Mouse (Mus musculus) kidney, embryonic 15.5 days (tissue): ENCODE data around the gene Cfap97d2. TPM values are rescaled to one million over a fixed set of nuclear protein-coding genes. Genes with fewer than 3 reads are reported as not detected.

Experiments
- ATAC-seq: fragments of 200-750 bp; cut with Nextera tagmentation; replicated peaks from 2 replicates; pipeline ENCODE4 v1.8.0; 2017; ENCODE audit warnings: moderate TSS enrichment; ENCODE audit not compliant: low FRiP score
- H3K27ac ChIP-seq: fragments of 300-500 bp; sonication (generic); 2 replicates; pipeline ENCODE4 v1.5.1; 2015; ENCODE audit warnings: mild to moderate bottlenecking, inconsistent platforms
- H3K27me3 ChIP-seq: fragments of 300-500 bp; sonication (generic); 2 replicates; pipeline ENCODE4 v1.6.1; 2015; ENCODE audit warnings: inconsistent platforms
- H3K36me3 ChIP-seq: fragments of 300-500 bp; sonication (generic); 2 replicates; pipeline ENCODE4 v1.6.1; 2015; ENCODE audit warnings: inconsistent platforms
- H3K4me1 ChIP-seq: fragments of 300-500 bp; sonication (generic); 2 replicates; pipeline ENCODE4 v1.6.1; 2015; ENCODE audit warnings: inconsistent platforms
- H3K4me2 ChIP-seq: fragments of 300-500 bp; sonication (generic); 2 replicates; pipeline ENCODE4 v1.6.1; 2015; ENCODE audit warnings: moderate library complexity, mild to moderate bottlenecking, inconsistent platforms
- H3K4me3 ChIP-seq: fragments of 300-500 bp; sonication (generic); replicated peaks from 2 replicates; pipeline ENCODE4 v1.5.1; 2015; ENCODE audit warnings: mild to moderate bottlenecking, inconsistent platforms
- H3K9ac ChIP-seq: fragments of 300-500 bp; sonication (generic); 2 replicates; pipeline ENCODE4 v1.6.1; 2015; ENCODE audit warnings: mild to moderate bottlenecking, inconsistent platforms
- H3K9me3 ChIP-seq: fragments of 300-500 bp; sonication (generic); replicated peaks from 2 replicates; pipeline ENCODE4 v1.6.1; 2016; ENCODE audit warnings: inconsistent platforms
- WGBS: fragments of 180-500 bp; shearing (Covaris S2); methylation state at CpG from one replicate; pipeline ENCODE4 v1.1.7; 2015; ENCODE audit warnings: mixed read lengths; 5-methylcytosine and 5-hydroxymethylcytosine counted together
- polyA plus RNA-seq: library from polyadenylated mRNA; unstranded; fragments of >200 nt; fragmentation: Nextera tagmentation; extraction: Ambion mirVana; gene quantifications from 2 replicates; pipeline ENCODE4 v1.2.1, GENCODE M21; 2015

Cfap97d2 gene
- polyA plus RNA-seq, 1 experiment from 2014 or later, result not detected

DNA sequence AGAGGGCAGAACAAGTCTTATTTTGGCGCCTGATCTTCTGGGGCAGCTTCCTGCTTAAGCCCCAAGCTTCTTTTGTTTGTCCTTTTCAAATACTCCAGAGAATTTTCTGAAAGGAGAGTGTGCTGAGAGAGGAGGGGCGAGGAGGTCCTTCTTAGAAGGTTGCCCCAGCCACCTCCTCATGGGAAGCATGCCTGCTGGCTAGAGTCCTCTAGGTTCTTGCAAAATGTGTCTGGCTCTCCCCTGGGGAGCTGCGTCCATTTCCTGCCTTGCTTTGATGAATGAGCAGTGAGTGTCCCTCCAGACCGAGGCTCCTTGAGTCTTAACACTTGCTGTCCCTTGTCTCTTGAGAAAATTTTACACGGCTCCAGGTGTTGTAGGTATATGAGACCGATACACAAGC, 17.2 kb upstream of the Cfap97d2 start:
- 50% methylated on average over 6 of the region's 6 CpGs for WGBS
- no peak overlapping the region for H3K9ac ChIP-seq
- H3K27me3 ChIP-seq, result 0 out of 2 replicates have a peak, but pooled peaks cover 4% of the 10 kb centered on the region
- no peak overlapping the region for H3K27ac ChIP-seq
- ATAC-seq, result no peak
- H3K9me3 ChIP-seq, result no peaks in the 10 kb centered on the region
- peaks cover 21% of the 10 kb centered on the region for H3K4me1 ChIP-seq
- no peak overlapping the region for H3K4me2 ChIP-seq
- no peaks in the 10 kb centered on the region for H3K36me3 ChIP-seq
- H3K4me3 ChIP-seq, result no peak overlapping the region

DNA sequence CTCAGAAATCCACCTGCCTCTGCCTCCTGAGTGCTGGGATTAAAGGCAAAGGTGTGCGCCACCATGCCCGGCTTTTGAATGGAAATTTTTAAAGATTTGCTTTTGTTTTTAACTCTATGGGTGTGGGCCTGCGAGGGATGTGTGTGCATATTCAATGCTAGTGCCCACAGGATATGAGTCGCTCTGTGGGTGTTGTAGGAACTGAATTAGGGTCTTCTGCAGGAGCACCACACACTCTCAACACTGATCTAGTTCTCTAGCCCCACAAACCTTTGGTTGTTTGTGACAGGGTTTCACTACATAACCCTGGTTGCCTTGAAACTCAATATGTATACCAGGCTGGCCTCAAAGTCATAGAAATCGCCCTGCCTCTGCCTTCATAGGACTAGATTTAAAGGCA, 16.4 kb upstream of the Cfap97d2 start:
- Histone ChIP-seq H3K9ac (no peak overlapping the region), H3K4me1 (peaks cover 12% of the 10 kb centered on the region), H3K9me3 (no peaks in the 10 kb centered on the region), H3K4me3 (no peak overlapping the region), H3K36me3 (no peaks in the 10 kb centered on the region), H3K4me2 (no peak overlapping the region), H3K27ac (no peak overlapping the region), H3K27me3 (0 out of 2 replicates have a peak, but pooled peaks cover 4% of the 10 kb centered on the region)
- WGBS, result 88% methylated on average over 5 of the region's 5 CpGs
- ATAC-seq, result no peak

DNA sequence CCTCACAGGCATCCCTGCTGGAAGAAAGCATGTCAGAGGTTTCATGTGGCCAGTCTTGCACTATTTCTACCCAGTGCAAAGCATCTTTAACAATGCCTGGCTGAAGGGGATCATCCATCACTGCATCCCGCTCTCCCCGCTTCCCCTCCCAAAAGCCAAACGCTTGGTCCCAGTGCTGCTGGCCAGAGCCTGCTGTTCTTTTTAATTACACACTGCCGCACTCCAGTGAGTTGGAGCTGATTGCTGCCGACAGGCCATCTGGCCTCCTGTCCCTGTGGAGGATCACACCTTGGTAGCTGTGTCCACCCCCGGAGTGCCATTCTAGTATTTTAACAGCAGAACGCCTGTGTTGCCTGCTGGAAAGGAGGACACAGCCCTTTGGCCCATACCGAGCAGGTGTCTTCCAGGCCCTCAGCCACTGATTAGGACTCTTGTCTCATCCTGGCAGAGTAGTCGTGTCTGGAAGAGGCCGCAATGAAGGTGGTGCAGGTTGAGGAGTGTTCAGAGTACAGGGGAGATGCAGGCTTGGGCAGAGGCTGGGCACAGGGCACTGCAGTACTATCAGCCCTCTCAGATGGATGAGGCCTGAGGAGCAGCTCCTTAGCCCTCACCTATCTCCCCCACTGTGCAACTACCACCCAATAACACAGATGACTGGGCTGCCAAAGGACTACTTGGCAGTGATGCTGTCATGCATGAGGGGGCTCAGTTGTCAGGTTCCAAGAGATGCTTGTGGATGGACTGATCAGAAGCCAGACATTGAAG, 13.2 kb upstream of the Cfap97d2 start:
- Histone ChIP-seq H3K4me2 (no peak overlapping the region), H3K27me3 (0 out of 2 replicates have a peak, but pooled peaks cover 4% of the 10 kb centered on the region), H3K9me3 (no peaks in the 10 kb centered on the region), H3K9ac (no peak overlapping the region), H3K27ac (no peak overlapping the region), H3K4me1 (peaks cover 14% of the 10 kb centered on the region), H3K36me3 (no peaks in the 10 kb centered on the region), H3K4me3 (no peak overlapping the region)
- 0 out of 2 replicates have a peak, but pooled peaks have one; percentile 20 for ATAC-seq
- 25% methylated on average over 10 of the region's 10 CpGs for WGBS

DNA sequence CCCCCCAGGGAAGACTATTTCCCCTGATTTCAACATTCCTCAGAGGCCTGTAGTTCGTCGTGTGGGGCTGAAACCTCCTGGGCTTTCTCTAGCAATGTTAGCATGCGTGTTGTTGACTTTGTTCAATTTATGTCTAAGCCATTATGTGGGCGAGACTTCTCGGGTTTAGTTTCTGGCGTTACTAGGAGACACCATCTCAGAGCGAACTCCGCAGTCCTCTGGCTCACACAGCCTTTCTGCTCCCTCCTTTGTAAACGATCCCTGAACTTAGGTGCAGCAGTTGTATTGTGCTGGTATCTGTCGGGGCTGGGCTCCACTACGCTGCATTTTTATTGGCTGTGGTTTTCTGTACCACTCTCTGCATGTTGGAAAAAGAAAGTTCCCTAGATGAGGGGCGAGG, 11.0 kb upstream of the Cfap97d2 start:
- no peak overlapping the region for H3K4me2 ChIP-seq
- no peak overlapping the region for H3K27ac ChIP-seq
- WGBS, result 28% methylated on average over 12 of the region's 12 CpGs
- no peaks in the 10 kb centered on the region for H3K9me3 ChIP-seq
- H3K4me1 ChIP-seq, result peaks cover 11% of the 10 kb centered on the region; the same call in 1 of the 2 replicates
- H3K27me3 ChIP-seq, result 0 out of 2 replicates have a peak, but pooled peaks cover 4% of the 10 kb centered on the region
- H3K36me3 ChIP-seq, result no peaks in the 10 kb centered on the region
- no peak overlapping the region for H3K9ac ChIP-seq
- H3K4me3 ChIP-seq, result no peak overlapping the region
- ATAC-seq, result no peak

DNA sequence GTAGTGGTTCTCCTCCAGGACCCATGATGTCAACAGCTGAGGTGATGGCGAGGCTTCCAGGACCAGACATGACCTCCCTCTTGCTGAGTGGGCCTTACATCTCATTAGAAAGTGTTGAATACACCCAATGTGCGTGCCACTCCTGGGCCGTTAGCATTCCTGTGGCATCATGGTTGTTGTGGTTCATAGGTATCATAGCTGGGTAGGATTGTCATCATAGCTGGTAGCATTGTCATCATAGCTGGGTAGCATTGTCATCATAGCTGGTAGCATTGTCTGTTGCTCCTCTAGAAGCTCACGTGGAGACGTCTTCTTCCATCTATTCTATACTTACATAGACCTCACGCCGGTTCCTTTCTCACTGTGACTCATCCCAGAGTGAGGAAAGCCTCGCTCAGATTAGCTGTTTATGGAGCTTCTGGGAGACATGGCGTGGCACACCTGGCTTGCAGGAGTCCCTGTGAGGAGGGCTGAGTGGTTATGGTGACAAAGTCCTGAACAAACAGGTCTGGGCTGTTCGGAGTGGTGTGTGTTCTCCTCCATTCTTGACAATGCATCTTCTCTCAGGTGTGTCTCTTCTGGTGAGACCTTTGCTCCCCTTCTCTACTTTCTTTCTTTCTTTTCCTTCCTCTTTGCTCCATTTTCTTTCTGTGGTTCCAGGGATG, 10.4 kb upstream of the Cfap97d2 start:
- 0 out of 2 replicates have a peak, but pooled peaks cover 4% of the 10 kb centered on the region for H3K27me3 ChIP-seq
- no peak overlapping the region for H3K4me2 ChIP-seq
- no peak overlapping the region for H3K27ac ChIP-seq
- 92% methylated on average over 10 of the region's 10 CpGs for WGBS
- no peak overlapping the region for H3K4me3 ChIP-seq
- no peak overlapping the region for H3K9ac ChIP-seq
- ATAC-seq, result no peak
- H3K9me3 ChIP-seq, result no peaks in the 10 kb centered on the region
- peaks cover 11% of the 10 kb centered on the region; the same call in 1 of the 2 replicates for H3K4me1 ChIP-seq
- H3K36me3 ChIP-seq, result no peaks in the 10 kb centered on the region

DNA sequence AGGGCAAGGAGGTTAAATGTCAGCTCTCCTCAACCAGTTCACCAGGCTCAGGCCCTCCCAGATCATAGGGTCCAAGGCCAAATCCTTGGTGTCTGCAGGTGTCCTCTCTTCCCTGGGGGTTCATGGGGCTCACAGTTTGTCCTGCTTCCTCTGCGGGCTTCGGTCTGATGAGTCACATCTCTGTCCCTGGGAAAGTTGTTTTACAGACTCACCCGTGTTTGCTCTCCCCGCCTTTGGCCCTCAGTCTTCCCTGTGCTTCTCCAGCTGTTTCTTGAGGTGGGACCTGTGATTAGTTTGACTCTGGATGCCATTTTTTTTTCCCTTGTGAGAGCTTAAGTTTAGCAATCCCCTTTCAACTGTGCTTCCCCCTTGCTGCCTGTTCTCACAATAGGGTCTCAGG, 9.5 kb upstream of the Cfap97d2 start:
- H3K27ac ChIP-seq, result no peak overlapping the region
- H3K9me3 ChIP-seq, result no peaks in the 10 kb centered on the region
- H3K4me1 ChIP-seq, result peaks cover 11% of the 10 kb centered on the region; the same call in 1 of the 2 replicates
- no peaks in the 10 kb centered on the region for H3K36me3 ChIP-seq
- no peak overlapping the region for H3K4me3 ChIP-seq
- 84% methylated on average over 4 of the region's 4 CpGs for WGBS
- H3K27me3 ChIP-seq, result 0 out of 2 replicates have a peak, but pooled peaks cover 4% of the 10 kb centered on the region
- no peak overlapping the region for H3K4me2 ChIP-seq
- no peak overlapping the region for H3K9ac ChIP-seq
- no peak for ATAC-seq

DNA sequence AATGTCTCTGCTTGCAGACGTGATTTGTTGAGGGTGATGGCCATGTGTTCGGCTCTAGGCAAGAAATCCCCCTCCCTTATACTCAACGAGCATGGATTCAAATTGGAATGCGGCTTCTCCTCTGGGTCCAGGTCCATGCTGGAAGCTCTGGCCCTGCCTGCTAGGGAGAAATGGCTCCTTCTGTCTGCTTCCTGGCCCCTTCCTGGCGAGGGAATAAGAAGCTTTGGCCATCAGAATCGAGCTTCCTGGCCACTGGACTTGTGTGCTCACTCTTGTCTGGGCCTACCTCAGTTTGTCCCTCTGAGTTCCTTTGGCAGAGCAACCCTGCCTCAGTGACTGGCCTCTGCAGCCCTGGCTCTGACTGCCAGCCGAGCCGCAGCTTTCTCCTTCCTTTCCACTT, 8.5 kb upstream of the Cfap97d2 start:
- WGBS, result 73% methylated on average over 8 of the region's 8 CpGs
- ATAC-seq, result no peak
- Histone ChIP-seq H3K9ac (no peak overlapping the region), H3K4me3 (no peak overlapping the region), H3K4me2 (no peak overlapping the region), H3K36me3 (no peaks in the 10 kb centered on the region), H3K27me3 (no peaks in the 10 kb centered on the region), H3K4me1 (peaks cover 13% of the 10 kb centered on the region; the same call in 1 of the 2 replicates), H3K27ac (no peak overlapping the region), H3K9me3 (no peaks in the 10 kb centered on the region)

DNA sequence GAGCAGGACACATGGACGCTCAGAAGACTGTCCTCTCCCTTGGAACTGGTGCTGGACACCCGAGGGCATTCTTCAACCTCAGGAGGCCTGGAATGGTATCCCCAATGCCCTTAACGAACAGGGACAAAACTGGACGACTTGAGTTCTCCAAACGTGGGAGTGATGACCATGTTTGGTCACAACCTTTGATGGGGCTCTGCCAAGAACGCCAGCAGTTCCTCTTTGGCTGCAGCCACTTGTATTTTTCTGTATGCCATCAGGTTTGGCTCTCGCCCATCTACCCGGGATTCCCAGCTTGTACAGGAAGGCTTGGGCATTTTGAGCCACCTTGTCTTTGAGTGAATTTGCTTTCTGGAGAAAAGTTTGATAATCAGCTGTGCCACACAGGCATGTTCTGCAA, 8.0 kb upstream of the Cfap97d2 start:
- WGBS, result 72% methylated on average over 8 of the region's 8 CpGs
- H3K4me1 ChIP-seq, result peaks cover 11% of the 10 kb centered on the region; the same call in 1 of the 2 replicates
- H3K4me3 ChIP-seq, result no peak overlapping the region
- H3K27me3 ChIP-seq, result no peaks in the 10 kb centered on the region
- no peak overlapping the region for H3K4me2 ChIP-seq
- ATAC-seq, result no peak
- H3K27ac ChIP-seq, result no peak overlapping the region
- H3K36me3 ChIP-seq, result no peaks in the 10 kb centered on the region
- no peaks in the 10 kb centered on the region for H3K9me3 ChIP-seq
- no peak overlapping the region for H3K9ac ChIP-seq

DNA sequence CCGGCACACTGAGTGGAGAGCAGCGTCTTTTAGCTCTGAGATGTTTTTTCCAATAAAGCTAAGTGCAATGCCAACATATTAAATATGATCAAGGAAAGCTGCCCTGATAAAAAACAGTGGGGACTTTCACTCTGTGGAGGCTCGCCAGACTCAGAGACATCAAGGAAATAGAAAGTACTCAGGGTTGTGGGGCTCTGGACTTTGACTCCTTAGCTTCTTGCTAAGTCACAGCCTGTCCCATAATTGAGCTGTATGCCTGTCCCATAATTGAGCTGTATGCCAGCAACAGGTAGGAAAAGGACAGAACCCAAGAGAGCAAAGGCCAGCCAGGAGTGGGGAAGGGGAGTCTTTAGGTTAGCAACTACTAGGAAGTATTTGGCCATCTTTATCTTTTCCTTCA, 7.4 kb upstream of the Cfap97d2 start:
- H3K4me3 ChIP-seq, result no peak overlapping the region
- no peak for ATAC-seq

DNA sequence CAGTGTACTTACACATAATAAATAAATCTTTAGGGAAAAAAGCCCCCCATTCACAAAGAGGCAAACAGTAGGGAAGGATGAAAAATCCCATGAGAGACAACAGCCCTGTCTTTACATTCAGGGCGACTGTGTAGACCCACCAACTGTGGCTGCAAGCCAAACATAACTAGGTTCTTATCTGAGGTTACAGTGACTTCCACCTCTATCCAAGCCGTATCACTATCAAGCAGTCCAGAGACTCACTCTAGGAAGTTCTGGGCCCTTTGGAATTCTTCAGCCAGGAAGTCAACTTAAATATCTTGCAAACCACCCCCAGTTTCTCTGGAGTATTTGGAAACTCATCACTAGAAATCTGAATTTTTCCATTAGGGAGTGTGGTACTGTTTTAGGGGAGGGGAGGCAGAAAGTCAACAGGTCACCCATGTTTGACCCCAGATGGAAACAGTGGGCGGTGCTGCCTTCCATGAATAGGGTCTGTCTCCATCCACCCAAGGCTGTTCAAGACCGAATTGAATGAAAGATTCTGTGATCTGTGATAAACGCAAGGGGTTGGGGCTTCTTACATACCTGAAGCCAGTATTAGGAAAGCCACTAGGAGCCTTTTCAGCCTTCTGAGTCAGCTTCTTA, 6.3 kb upstream of the Cfap97d2 start:
- no peak overlapping the region for H3K4me3 ChIP-seq
- WGBS, result 72% methylated on average over 5 of the region's 5 CpGs
- H3K9me3 ChIP-seq, result no peaks in the 10 kb centered on the region
- H3K4me1 ChIP-seq, result peaks cover 15% of the 10 kb centered on the region
- no peaks in the 10 kb centered on the region for H3K36me3 ChIP-seq
- H3K4me2 ChIP-seq, result no peak overlapping the region
- no peak overlapping the region for H3K9ac ChIP-seq
- 0 out of 2 replicates have a peak, but pooled peaks have one; percentile 54 for ATAC-seq
- H3K27me3 ChIP-seq, result no peaks in the 10 kb centered on the region
- H3K27ac ChIP-seq, result no peak overlapping the region

More for the DNA sequence above, 7.4 kb upstream of the Cfap97d2 start:
- H3K9ac ChIP-seq, result no peak overlapping the region
- H3K27ac ChIP-seq, result no peak overlapping the region
- no peaks in the 10 kb centered on the region for H3K36me3 ChIP-seq
- H3K4me1 ChIP-seq, result peaks cover 15% of the 10 kb centered on the region
- H3K4me2 ChIP-seq, result no peak overlapping the region
- WGBS, result 80% methylated on average over 3 of the region's 3 CpGs
- no peaks in the 10 kb centered on the region for H3K9me3 ChIP-seq
- H3K27me3 ChIP-seq, result no peaks in the 10 kb centered on the region

DNA sequence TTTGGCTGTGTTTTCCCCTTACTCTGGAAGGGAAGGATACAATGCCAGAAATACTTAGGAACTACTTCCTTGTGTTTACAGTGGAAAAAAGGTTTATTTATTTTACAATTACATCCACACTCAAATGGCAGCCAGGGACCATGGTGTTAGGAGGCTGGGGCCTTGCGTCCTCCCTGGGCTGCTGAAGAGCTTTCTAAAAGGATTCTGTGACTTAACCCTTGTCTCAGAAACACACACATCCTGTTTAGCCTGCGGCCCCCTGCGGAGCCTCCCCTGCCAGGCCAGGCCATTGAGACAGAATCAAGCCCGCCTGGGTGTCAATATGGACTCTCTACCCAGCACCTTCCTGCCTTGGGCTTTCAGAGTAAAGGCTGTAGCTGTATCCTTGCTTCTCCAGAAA, 2.9 kb upstream of the Cfap97d2 start:
- 60% methylated on average over 4 of the region's 4 CpGs for WGBS
- ATAC-seq, result no peak
- Histone ChIP-seq H3K4me2 (no peak overlapping the region), H3K27me3 (no peaks in the 10 kb centered on the region), H3K4me3 (no peak overlapping the region), H3K36me3 (no peaks in the 10 kb centered on the region), H3K9ac (no peak overlapping the region), H3K27ac (no peak overlapping the region), H3K4me1 (peaks cover 13% of the 10 kb centered on the region), H3K9me3 (no peaks in the 10 kb centered on the region)

DNA sequence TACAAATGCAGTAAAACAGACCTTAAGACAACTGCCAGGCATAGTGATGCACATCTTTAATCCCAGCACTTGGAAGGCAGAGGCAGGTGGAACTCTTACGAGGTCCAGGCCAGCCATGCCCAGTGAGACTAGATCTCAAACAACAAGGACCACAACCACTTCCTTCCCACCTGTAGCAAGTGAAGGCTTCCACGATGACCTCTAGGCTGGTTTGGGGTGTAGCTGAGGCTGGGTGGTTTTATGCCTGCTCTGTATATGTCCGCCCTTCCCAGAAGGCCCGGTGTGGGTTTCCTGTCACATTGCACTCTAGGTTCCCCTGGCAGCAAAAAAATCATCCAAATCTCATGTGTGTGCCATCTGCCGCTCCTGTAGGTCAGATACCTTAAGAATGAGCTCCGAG, 1.9 kb upstream of the Cfap97d2 start:
- ATAC-seq, result no peak
- 90% methylated on average over 6 of the region's 6 CpGs for WGBS
- H3K9ac ChIP-seq, result no peak overlapping the region
- H3K4me3 ChIP-seq, result no peak overlapping the region
- H3K4me2 ChIP-seq, result no peak overlapping the region
- H3K9me3 ChIP-seq, result no peaks in the 10 kb centered on the region
- H3K27me3 ChIP-seq, result no peaks in the 10 kb centered on the region
- H3K4me1 ChIP-seq, result peaks cover 13% of the 10 kb centered on the region
- no peaks in the 10 kb centered on the region for H3K36me3 ChIP-seq
- H3K27ac ChIP-seq, result no peak overlapping the region
